Mouse (Mus musculus): ENCODE measurements at regions not wholly inside any gene's neighbourhood (a gene's known extent, or its start where the extent isn't known, plus 50 kb on each side); places are given as distances from the start of the nearest gene placed in this dataset.
"Not testable (repeated sequence)": the region's sequence is repeated elsewhere in the genome, so short reads cannot be mapped to it uniquely, and the experiment has no call there.

DNA sequence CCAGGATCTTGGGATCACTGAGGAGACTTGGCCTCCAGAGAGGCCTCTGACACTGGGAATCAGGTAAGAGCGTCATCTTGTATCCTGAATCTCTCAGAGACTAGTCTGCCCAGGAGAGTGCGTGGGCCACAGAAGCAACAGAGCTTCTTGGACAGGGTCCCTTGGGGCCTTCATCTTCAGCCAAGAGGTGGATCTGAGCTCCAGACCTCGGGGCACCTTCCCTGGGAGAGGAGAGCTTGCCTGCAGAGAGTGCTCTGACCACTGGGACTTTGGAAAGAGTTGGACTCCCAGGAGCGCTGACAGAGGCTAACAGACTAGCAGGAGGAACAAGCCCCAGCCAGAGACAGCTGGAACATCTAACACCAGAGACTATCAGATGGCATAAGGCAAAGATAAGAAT lies 73.9 kb upstream of the Gm15319 start:
- DNase-seq (ENCODE audit: low spot score in 2 of 2): peak in 1 of 2 experiments; percentile 14

DNA sequence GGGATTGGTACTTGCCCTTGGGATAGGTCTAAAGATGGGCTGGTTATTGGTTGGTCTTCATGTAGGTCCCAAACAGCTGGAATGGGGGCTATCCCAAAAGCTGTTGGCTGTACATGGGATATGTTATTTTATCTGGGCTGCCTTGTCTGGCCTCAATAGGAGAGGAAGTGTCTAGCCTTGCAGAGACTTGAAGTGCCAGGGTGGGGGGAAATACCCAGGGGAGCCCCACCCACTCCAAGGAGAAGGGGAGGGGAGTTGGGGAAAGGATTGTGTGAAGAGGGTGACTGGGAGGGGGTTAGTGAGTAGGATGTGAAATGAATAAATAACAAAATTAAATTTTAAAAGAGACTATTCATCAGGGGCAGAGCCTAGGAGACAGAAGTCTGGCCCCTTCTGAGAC lies 70.2 kb upstream of the Gm15319 start:
- not testable (repeated sequence) for DNase-seq (ENCODE audit: low spot score in 2 of 2)

DNA sequence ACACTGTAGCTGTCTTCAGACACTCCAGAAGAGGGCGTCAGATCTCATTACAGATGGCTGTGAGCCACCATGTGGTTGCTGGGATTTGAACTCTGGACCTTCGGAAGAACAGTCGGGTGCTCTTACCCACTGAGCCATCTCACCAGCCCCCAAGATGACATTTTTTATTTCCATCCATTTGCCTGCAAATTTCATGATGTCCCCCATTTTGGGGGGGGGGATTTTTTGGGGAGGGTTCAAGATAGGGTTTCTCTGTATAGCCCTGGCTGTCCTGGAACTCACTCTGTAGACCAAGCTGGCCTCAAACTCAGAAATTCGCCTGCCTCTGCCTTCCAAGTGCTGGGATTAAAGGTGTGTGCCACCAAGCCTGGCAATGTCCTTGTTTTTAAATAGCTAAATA lies 66.5 kb upstream of the Gm15319 start:
- DNase-seq (ENCODE audit: low spot score in 2 of 2): not testable (repeated sequence)

DNA sequence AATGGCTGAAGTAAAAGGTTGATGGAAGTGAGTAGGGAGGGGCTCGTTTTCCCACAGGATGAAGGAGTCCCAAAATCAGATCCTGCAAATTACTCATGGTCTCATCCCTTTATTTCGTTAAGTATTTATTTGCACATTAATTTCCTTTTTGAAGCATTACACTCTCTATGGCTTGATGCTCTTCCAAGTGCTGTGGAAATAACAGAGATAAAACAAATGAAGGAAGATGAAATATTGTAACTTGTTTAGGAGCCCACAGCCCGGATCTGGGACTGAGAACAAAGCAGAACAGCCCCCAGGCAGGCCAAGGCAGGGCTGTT lies 61.9 kb upstream of the Gm15319 start:
- not testable (repeated sequence) for DNase-seq (ENCODE audit: low spot score in 2 of 2)

GRCm38 (mm10) chr8:20424104-20424902 lies 61.3 kb upstream of the Gm15319 start:
- peak; percentile 99 to 100 for DNase-seq (ENCODE audit: low spot score in 2 of 2)

DNA sequence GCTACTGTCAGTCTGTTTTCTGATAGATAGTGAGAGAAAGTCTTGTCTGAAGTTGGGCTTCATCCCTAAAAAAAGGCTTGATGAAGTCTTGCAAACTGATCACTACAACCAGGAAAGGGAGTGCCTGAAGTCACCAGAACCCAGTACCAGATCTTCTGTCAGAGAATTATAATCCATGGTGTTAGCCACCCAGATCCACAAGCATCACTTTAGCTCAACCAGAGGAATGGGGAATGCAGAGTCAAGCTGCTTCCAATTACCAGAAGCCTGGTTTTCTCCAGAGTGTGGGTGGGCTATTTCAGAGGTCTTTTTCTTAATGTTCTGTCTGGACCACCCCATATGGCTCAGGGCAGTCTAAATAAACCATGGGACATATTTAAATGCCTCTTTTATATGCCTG lies 57.8 kb upstream of the Gm15319 start:
- not testable (repeated sequence) for DNase-seq (ENCODE audit: low spot score in 2 of 2)

All from frontal cortex, postnatal 10 days (tissue).